Mouse (Mus musculus) CH12F3 (cell line): ENCODE results near the gene Srl.
"Not testable (repeated sequence)": the region's sequence is repeated elsewhere in the genome, so short reads cannot be mapped to it uniquely, and the experiment has no call there.

Experiments
- in situ Hi-C: fragments of 300-500 bp; cut with MboI; formaldehyde crosslinking; loops from 2 replicates; pipeline ENCODE4 v1.14.3; 2020; ENCODE audit warnings: low sequenced_read_pairs

Srl gene

GRCm38 (mm10) chr16:4541501-4542198 is at the start of gene Srl:
Gene Srl, minus strand, starts transcription at chr16:4541816.
- in situ Hi-C loops = loop anchor here (10.0 kb wide), 2 partner anchors 47 to 237 kb away; no protein-coding TSS in a partner anchor

GRCm38 (mm10) chr16:4590236-4590635 is 48.6 kb upstream of the Srl start:
- in situ Hi-C loops = no loop called here

GRCm38 (mm10) chr16:4587516-4588210 is 46.0 kb upstream of the Srl start:
- in situ Hi-C loops = no loop called here

- in situ Hi-C loops = no loop called here
These were observed 45.0 kb upstream of the Srl start for GRCm38 (mm10) chr16:4586531-4587123.

- in situ Hi-C loops = no loop called here
These were observed 44.3 kb upstream of the Srl start for GRCm38 (mm10) chr16:4585642-4586530.

GRCm38 (mm10) chr16:4584438-4584837 is 42.8 kb upstream of the Srl start:
- in situ Hi-C loops = no loop called here

GRCm38 (mm10) chr16:4583807-4584206 is 42.2 kb upstream of the Srl start:
- in situ Hi-C loops = no loop called here

- in situ Hi-C loops = not testable (repeated sequence)
These were observed 39.6 kb upstream of the Srl start for GRCm38 (mm10) chr16:4581179-4581578.

GRCm38 (mm10) chr16:4578630-4579029 is 37.0 kb upstream of the Srl start:
- in situ Hi-C loops = no loop called here

GRCm38 (mm10) chr16:4576873-4577272 is 35.3 kb upstream of the Srl start:
- in situ Hi-C loops = no loop called here

GRCm38 (mm10) chr16:4576038-4576437 is 34.4 kb upstream of the Srl start:
- in situ Hi-C loops = no loop called here

GRCm38 (mm10) chr16:4570737-4571136 is 29.1 kb upstream of the Srl start:
- in situ Hi-C loops = no loop called here

GRCm38 (mm10) chr16:4567912-4568311 is 26.3 kb upstream of the Srl start:
- in situ Hi-C loops = loop anchor here (5.0 kb wide), 1 partner anchor 44 kb away; no protein-coding TSS in a partner anchor

- in situ Hi-C loops = no loop called here
These were observed 18.7 kb upstream of the Srl start for GRCm38 (mm10) chr16:4560145-4560952.

- in situ Hi-C loops = no loop called here
These were observed 18.1 kb upstream of the Srl start, which contains the start of gene Tfap4 for GRCm38 (mm10) chr16:4559715-4560144. Gene Tfap4, minus strand, starts transcription at chr16:4559854.

- in situ Hi-C loops = no loop called here
These were observed 17.5 kb upstream of the Srl start for GRCm38 (mm10) chr16:4558980-4559631.

- in situ Hi-C loops = no loop called here
These were observed 16.9 kb upstream of the Srl start for GRCm38 (mm10) chr16:4558384-4558979.

GRCm38 (mm10) chr16:4557949-4558348 is 16.3 kb upstream of the Srl start:
- in situ Hi-C loops = no loop called here

- in situ Hi-C loops = no loop called here
These were observed 15.5 kb upstream of the Srl start for GRCm38 (mm10) chr16:4557085-4557484.
